Mouse (Mus musculus): ENCODE measurements around the gene Pcp4l1.

GRCm38 (mm10) chr1:171184314-171184713 is 11.8 kb downstream of the Pcp4l1 start:
- TF ChIP-seq GATA1 (IDR thresholded peaks at IDR 0.05; ENCODE audit: low read depth, low read length) = 0 out of 2 replicates have a peak, but pooled peaks have one; percentile 11
- TF ChIP-seq E2F4 (IDR thresholded peaks at IDR 0.05; ENCODE audit: borderline replicate concordance, low read depth, low read length) = no peak
- TF ChIP-seq CTCF (IDR thresholded peaks at IDR 0.05 in 2 of 3, conservative IDR thresholded peaks at IDR 0.05 in 1 of 3; ENCODE audit: control insufficient read depth in 1 of 3, insufficient read depth in 1 of 3, low read depth in 2 of 3, low read length in 3 of 3, poor library complexity in 1 of 3, severe bottlenecking in 1 of 3) = peak; percentile 31 to 53 (median 37)
- no peak for TF ChIP-seq ETS1 (IDR thresholded peaks at IDR 0.05; ENCODE audit: low read depth, low read length)
- no peak for TF ChIP-seq ZC3H11A (IDR thresholded peaks at IDR 0.05; ENCODE audit: low read depth, low read length)
- no peak for TF ChIP-seq USF2 (IDR thresholded peaks at IDR 0.05; ENCODE audit: borderline replicate concordance in 1 of 2, insufficient read depth in 1 of 2, low read depth in 1 of 2, low read length in 2 of 2)
- TF ChIP-seq MAX (IDR thresholded peaks at IDR 0.05; ENCODE audit: low read length) = no peak
- TF ChIP-seq MEF2A (IDR thresholded peaks at IDR 0.05; ENCODE audit: extremely low read depth, insufficient replicate concordance, low read depth, low read length, poor library complexity, severe bottlenecking) = no peak
- TF ChIP-seq ELF1 (IDR thresholded peaks at IDR 0.05; ENCODE audit: low read depth, low read length) = no peak
- no peak for TF ChIP-seq POLR2A (IDR thresholded peaks at IDR 0.05; ENCODE audit: control insufficient read depth in 1 of 2, insufficient read depth in 1 of 2, low read depth in 1 of 2, low read length in 2 of 2, poor library complexity in 1 of 2)
- peak; percentile 10; the same call in 1 of the 2 replicates for TF ChIP-seq USF1 (IDR thresholded peaks at IDR 0.05; ENCODE audit: low read depth, low read length)

Measured in MEL (cell line).